Mouse (Mus musculus) right cerebral cortex, adult 2 months (tissue): Measurements from ENCODE around the gene Dnajc28.

ENCODE experiments used
- DNase-seq, 2 experiments: peaks; one replicate each; pipeline ENCODE4 v3.0.0; 2021 to 2022; ENCODE audit warnings: low spot score in 2 of 2

Gene Dnajc28

DNA sequence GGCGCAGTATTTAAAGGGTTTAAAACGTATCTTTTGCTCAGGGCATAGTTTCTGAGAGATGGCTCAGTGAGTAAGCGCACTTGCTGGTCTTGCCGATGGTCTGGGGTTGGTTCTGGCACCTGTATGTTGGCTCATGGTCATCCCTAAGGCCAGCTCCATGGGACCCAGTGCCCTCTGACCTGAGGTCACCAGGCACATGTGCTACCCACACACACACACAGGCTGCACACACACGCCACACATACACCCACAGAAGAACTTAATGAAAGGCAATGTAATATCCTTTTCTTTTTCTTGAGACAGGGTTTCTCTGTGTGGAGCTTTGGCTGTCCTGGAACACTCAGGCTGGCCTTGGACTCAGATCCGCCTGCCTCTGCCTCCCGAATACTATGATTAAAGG is 14.1 kb upstream of the Dnajc28 start:
- no peak for DNase-seq

DNA sequence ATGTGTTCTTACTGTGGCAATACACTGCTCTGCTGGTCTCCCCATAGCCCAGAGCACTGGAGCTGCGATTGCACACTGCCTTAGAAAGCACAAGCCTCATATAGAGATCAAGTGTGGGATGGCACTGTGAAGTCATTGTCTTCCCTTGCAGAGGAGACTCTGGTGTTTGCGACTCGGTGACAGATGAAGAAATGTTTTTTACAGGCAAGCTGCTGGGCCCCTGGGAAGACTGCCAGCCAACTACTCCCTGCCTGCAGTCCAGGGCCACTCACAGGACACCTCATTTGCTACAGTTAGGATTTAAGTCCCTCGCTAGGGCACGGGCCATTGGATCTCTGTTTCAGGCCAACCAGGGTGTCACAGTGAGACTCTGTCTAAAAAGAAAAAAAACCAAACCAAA is 13.6 kb upstream of the Dnajc28 start:
- no peak for DNase-seq

DNA sequence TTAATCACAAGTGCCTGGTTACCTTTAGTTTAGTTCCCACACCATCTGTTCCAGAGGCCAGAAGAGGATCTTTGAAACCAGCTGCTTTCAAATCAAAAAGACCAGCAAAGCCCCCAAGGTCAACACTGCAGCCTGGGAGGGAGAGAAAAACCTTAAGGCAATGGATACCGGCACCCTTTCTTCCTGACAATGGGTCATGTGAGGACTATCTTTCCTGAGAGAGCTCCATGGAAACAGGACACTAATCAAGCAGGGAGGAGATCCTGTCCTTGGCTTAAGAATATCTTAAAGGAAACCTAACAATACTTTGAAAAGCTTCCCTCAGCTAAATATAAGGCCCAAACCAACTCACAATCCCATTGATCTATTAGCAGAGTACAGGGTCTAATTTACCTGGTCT is 11.8 kb upstream of the Dnajc28 start:
- DNase-seq: no peak

DNA sequence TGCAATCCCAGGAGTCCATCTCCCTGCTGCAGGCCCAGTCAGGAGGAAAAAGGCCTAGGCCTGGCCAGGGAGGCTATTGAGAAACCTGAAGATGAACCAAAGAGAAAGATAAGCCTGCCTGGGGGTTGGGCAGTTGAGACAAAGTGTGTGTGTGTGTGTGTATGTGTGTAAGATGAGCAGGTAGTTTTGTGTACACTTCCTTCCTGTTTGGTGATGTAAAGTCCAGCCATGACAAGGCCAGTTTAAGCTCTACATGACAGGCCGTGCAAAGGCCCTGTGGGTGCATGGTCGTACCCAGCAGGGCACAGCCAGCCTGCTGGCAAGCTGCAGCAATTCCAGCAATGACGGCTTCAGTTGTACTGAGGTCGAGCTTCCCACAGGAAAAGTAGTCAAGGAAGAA is 10.9 kb upstream of the Dnajc28 start:
- DNase-seq: no peak

DNA sequence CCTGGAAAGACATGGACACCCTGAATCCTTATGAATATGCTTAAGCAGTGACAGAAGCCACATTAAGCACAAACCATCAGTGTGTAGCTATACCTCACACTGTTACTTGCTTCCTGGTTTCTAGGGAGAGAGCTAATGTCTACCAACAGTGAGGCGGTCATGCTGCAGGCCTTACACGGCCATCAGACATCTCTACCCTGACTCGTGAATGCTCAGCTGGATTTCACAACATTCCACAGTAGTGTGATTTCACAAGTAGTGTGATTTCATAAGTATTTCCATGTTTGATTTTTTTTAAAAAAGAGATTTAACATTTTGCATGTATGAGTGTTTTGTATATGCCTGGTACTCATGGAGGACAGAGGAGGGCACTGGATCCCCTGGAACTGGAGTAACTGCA is 9.8 kb upstream of the Dnajc28 start:
- DNase-seq: no peak

DNA sequence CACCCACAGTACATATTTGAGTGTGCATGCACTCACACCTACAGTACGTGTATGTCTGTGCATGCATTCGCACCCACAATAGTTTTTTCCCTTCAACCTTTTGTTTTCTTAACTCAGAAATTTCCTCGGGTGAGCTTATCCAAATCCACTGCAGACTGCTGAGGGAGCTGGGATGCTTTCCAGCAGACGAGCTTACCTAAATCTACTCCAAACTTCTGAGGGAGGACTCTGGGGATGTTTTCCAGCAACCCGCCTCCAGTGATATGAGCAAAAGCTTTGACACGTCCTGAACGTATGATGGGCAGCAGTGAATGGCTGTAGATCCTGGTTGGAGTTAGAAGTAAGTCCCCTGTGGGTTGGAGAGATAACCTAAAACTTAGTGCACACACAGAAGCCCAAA is 9.0 kb upstream of the Dnajc28 start:
- no peak for DNase-seq

DNA sequence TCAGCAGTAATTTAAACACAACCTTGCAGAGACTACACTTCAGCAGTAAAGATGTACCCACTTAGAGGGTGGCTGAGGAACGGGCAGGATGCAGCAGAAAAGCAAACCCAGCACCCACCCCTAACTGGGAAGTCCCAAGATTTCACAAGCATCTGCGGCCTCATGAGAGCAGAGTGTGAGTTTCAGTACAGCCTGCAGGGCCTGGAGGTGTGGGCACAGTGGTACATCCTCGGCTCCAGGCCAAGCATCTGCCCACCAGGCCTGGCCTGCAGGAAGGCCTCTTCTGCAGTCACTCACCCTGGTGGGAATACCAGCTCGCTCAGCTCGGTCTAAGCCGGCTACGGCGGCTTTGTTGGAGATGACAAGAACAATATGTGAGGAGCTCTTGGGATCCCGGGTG is 4.2 kb upstream of the Dnajc28 start:
- DNase-seq: no peak

DNA sequence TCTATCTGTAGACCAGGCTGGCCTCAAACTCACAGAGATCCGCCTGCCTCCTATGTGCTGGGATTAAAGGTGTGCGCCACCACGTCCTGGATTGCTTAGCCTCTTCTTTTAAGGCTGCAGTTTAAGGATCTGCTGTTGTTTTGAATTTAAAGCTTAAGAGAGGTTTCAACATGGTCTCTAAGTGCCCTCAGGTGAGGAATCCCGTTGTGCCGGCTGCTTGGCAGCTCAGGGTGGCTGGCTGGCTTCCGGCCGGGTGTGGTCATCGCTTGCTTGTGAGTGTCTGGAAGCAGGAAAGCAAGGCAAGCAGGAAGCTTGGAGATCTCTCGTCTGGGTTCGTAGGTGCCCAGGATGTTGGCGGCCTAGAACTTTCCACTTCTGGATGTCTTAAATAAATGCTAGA is 2.2 kb upstream of the Dnajc28 start:
- no peak for DNase-seq

DNA sequence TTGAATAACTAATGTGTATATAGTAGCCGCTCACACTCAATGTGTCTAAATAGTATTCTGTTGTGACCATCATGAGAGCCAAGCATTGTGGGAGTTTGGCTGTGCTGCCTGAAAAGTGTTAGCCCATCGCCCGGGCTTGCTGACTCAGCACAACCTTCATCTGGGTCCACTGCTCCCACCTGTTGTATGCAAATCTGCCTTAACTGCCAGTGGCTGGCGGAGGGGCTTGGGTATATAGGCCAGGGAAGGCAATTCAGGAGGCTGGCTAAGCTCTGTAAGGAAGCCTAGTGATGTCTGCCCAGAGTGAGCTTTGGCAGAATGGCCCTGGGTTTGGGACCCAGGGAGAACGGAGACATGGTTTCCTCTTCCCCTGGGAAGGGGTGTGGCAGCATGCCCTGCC is 1.4 kb upstream of the Dnajc28 start:
- DNase-seq: no peak

DNA sequence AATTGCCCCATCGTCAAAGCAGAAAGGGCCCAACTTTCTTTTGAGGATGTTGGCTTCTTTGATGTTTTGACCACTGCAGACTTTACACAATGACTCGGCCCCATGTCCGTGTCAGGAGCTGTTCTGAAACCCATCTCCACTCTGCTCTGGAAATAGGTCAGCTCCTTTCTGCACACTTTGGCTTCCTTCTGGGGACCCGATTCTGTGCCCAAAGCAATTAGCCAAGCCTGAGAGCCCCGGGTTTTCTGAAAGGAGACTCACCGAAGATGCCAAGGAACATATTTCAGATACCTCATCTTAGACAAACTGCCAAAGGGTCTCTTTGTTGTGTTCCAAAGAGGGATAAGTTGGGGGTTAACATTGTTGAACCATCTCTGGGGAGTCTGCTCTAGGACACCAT is 4.3 kb downstream of the Dnajc28 start:
- no peak for DNase-seq

DNA sequence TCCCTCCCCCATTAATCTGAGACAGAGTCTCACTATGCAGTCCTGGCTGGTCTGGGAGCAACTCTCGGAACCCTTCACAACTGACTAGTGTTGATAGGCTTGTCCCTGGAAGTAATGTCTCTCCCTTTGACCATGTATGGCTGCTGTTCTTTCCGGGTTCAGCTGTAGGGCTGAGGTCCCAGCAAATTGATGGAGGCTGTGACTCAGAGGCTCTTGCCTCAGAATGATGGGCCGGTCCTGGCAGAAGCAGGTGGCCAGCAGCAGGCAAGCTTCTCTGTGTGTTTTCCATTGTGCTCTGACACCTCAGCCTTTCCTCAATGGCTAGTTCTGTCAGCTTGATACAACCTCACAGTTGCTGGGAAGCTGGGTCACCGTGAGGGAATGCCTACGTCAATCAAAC is 6.3 kb downstream of the Dnajc28 start:
- DNase-seq: no peak

DNA sequence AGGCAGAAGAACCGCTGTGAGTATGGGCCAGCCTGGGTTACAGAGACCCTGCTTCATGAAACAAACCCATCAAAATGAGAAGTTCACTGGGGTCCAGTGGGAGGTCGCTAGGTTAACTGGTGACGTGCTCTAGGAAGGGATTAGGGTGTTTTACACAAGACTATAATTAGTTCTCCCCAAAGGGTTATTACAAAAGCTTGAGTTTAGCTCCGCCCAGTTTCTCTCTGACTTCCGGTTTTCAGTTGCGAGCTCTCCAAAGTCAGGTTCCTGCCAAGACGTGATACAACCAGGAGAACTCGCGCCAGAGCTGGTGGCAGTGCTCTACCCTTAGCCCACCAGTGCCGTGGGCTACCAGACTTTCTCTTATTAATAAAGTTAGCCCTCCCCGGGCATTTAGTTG is 7.6 kb downstream of the Dnajc28 start:
- no peak for DNase-seq

DNA sequence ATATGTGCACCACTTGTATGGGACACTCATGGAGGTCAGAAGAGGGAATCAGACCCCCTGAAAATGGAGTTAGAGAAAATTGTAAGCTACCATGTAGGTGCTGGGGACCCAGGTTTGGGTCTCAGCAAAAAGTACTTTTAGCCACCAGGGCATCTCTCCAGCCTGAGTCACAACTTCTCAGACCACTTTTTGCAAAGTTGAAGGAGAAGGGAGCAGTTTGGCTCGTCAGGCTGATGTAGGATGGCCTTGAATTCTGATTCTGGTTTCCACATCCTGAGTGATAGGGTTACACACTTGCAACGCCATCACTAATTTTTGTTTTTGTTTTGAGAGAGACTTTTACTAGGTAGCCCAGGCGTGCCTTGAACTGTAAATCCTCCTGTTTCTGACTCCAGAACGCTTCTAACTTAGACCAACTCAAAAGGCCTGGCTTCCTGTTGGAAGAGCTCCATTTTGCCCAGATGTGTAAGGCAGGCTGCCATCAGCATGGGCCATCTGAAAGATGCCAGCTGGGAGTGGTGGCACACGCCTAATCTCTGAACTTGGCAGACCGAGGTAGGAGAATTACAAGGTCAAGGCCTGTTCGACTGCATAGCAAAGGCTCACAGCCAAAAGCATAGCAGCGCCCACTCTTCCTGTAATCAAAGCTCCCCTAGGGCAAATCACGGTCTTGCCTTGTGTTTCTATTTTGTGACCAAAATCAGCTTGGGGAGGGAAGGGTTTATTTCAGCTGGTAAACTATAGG is 9.2 kb downstream of the Dnajc28 start:
- DNase-seq: no peak

DNA sequence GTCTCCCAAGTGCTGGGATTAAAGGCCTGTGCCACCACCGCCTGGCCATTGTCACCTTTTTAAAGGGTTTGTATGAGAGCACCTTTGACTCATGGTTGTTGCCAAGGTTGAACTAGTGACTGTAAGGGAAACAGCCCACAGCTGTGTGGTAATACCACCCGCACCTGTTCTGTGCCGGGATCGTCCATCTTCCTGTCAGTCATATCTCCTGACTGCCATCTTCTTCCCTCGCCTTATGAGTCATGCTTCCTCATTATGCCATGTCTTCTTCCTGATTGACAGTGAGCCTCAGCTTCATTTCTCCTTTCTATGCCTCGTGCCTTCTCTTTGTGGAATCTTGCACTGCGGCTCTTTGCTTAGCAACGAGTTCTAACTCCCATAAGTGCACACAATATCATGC is 11.9 kb downstream of the Dnajc28 start:
- DNase-seq: no peak

DNA sequence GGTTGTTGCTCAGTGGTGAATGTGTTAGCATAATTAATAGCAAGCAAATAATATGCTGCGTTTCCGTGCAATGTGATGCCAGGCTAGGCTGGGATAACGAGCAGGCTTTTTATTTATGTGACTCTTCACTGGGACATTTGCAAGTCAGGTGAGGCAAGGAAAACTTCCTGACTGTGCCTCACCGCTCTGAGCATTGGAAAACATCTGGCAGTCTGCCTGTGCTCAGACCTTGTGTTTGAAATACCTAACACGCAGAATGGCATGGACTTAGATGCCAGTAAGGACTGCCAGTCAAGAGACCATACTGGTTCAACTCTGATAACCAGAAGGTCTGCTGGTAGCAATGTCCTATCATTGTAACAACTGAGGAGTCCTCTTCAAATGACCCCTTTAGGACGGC is 13.7 kb downstream of the Dnajc28 start:
- DNase-seq: no peak

DNA sequence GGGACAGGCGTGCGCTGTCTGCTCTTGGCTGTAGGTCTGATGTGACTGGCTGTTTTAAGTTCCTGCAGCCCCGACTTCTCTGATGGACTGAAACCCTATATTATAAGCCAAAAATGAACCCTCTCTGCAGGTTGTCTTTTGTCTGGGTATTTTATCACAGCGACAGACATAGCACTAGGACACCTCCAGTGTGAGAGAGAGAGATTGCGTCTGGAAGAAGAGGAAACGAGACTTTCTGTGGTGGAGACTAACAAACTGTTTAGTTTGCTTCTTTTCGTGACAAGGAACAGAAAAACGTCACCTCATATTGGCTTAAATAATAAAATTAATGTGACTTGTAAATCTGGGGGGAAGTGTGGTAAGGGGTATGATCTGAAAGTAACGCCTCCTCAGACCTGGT is 17.1 kb downstream of the Dnajc28 start:
- DNase-seq: no peak

DNA sequence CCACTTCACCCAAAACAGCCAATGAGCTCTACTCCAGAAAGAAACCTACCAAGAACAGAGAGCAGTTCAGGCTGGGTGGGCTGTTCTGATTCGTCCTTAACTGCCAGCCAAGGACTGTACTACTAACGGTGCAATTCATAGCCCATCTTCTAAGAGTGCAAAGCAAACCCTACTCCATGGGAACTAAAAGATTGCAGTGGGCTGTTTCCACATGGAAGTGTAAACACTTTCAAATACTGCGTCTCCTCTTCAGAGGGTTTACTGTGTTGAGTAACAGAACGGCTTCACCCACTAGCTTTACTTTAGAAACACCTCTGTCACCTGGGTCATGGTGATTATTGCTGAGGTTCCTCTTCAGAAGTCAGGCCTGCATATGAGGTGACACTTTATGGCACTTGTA is 17.7 kb downstream of the Dnajc28 start:
- DNase-seq: no peak

DNA sequence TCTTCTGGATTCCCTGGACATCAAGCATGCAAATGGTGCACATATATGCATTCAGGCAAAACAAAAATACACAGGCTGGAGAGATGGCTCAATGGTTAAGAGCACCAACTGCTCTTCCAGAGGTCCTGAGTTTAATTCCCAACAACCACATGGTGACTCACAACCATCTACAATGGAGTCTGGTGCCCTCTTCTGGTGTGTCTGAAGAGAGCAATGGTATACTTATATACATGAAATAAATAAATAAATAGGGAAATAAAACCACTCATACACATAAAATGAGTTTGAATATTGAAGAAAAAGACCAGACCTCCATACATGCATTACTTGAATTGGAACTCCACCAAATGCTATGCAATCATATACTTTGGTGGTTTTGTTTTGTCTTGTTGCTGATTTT is 19.6 kb downstream of the Dnajc28 start:
- no peak for DNase-seq

DNA sequence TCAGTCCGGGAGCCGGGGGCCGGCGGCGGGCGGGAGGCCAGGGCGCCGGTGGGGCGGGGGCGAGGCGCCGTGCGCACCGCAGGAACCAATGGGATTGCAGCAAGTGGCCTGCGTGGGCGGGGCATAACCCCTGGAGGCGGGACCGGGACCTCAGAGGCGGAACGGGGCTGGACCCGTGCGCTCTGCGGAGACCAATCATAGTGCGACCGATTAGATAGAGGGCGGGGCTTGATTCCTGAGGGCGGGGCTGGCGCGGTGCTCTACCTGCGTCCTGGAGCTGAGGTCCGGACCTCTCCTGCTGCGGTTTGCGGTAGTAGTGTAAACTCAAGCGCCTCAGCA is 21.2 kb downstream of the Dnajc28 start, which contains the start of gene Tmem50b:
TSS of gene Tmem50b (minus strand) at position 129 of the 339 bp plus-strand sequence.
- DNase-seq: peak; percentile 99

DNA sequence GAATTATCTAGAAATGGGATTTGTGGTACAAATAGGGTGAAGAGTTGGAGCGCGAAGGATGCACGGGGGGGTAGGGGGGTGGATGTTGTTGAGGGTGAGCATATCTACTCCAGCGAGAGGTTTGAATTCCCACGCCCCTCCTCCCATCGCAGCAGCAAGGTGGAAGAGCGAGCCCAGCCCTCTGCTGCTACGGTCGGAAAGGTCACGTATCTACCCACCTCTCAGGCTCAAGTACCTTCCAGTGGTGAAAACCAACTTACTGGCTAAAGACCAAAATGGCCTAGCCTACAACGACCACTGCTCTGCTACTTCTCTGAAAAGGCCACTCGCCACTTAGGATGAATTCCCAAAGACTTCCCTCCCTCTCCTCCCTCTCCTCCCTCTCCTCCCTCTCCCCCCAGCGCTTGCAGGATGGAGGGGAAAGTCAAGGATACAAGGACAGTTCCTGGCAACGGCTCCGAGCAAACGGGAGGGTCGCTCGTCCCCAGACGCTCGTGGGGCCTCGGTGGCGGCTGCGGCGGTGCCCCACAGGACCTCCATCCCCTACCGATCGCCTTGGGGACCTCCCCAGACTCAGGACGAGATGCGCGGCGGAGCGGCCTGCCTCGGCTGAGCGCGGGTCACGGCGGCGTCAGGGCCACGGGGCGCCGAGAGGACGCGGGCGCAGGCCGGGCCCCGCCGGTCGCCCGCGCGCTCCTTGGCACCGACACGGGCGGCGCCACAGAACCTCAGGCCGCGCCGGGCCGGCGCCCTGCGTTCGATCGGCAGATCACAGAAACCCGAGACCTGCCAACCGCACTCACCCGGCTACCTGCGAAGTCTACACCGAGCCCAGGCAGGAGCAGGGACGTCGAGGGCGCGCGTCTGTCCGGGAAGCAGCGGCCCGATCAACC is 21.8 kb downstream of the Dnajc28 start:
- peak; percentile 10 to 13 for DNase-seq

DNA sequence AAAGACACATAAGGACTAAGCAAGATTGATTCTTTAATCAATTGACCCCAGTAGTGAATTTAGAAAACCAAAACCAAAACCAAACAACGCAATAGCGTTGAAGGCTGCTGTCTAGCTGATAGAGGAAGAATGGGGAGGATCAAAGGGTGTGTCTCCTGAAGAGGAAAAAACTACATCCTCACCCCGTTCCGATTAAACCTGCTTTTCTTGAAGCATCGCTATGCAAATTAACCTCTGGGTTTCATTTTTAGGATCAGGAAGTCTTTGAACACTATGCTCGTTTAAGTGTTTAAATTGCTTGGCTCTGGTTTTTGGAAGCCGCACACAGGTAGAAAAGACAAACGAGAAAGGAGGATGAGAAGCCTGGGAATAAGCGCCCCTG is 22.4 kb downstream of the Dnajc28 start:
- no peak for DNase-seq

DNA sequence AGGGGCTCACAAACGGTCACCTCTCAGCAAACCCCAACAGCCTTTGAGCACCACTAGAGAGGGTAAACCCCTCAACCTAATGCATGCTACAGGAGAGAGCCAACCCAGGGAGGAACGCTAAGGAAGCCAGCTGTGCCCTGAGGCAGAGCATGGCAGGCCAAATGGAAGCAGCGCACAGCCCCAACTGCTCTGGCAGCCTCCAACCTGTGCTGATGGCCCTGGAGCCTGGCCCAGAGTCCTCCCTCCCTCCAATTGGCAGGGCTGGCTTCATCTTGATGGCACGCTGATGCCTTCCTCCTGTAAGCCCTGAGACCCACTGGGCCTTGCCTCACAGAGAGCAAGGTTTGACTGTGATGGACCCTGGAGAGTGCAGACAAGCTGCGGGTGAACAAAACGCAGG is 23.8 kb downstream of the Dnajc28 start:
- peak in 1 of 2 experiments; percentile 21 for DNase-seq

DNA sequence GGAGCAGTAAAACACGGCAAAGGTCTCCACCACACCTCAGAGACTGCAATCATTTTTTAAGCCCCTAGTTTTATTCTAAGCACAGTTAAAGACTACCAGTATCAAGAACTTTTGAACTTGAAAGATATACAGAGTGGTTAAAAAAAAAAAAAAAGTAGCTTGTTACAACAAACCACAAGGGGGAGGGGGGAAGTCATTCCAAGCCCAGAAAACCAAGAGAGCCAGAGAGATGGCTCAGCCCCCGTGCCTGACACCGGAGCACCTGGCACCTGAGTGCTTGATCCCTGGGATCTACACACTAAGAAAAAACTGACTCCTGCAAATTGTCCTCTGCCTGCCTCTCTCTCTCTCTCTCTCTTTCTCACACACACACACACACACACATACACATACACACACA is 25.6 kb downstream of the Dnajc28 start:
- DNase-seq: no peak
